Mouse (Mus musculus): ENCODE data around the gene Matn1. TPM values are rescaled to one million over a fixed set of nuclear protein-coding genes. Genes with fewer than 3 reads are reported as not detected.

Gene Matn1
- total RNA-seq, 2 experiments from 2014 or later, result 1.1 to 1.4 TPM

GRCm38 (mm10) chr4:130919750-130920356 is 24.3 kb upstream of the Matn1 start:
- Histone ChIP-seq H3K27ac (no peak overlapping the region), H3K4me3 (no peak overlapping the region)
- no peak for TF ChIP-seq CTCF (IDR thresholded peaks at IDR 0.05)

GRCm38 (mm10) chr4:130920951-130921693 is 23.1 kb upstream of the Matn1 start:
- no peak for DNase-seq (ENCODE audit: extremely low spot score in 1 of 2, low spot score in 2 of 2)
- H3K27ac ChIP-seq, result no peak overlapping the region
- H3K4me3 ChIP-seq, result no peak overlapping the region
- no peak for TF ChIP-seq CTCF (IDR thresholded peaks at IDR 0.05)
- intact Hi-C loops (cut with DNase I), result no loop called here

More at GRCm38 (mm10) chr4:130919750-130920356, 24.3 kb upstream of the Matn1 start:
- no peak for DNase-seq (ENCODE audit: extremely low spot score in 1 of 2, low spot score in 2 of 2)
- intact Hi-C loops (cut with DNase I), result no loop called here

- intact Hi-C loops (cut with DNase I), result no loop called here
- TF ChIP-seq CTCF (IDR thresholded peaks at IDR 0.05), result no peak
- no peak for DNase-seq (ENCODE audit: extremely low spot score in 1 of 2, low spot score in 2 of 2)
- H3K4me3 ChIP-seq, result no peak overlapping the region
- no peak overlapping the region for H3K27ac ChIP-seq
Measured at GRCm38 (mm10) chr4:130921986-130922385, 22.2 kb upstream of the Matn1 start.

GRCm38 (mm10) chr4:130926274-130926673 is 17.9 kb upstream of the Matn1 start:
- Histone ChIP-seq H3K4me3 (no peak overlapping the region), H3K27ac (no peak overlapping the region)
- no peak for DNase-seq (ENCODE audit: extremely low spot score in 1 of 2, low spot score in 2 of 2)
- TF ChIP-seq CTCF (IDR thresholded peaks at IDR 0.05), result no peak
- intact Hi-C loops (cut with DNase I), result no loop called here

- intact Hi-C loops (cut with DNase I), result no loop called here
- Histone ChIP-seq H3K27ac (no peak overlapping the region), H3K4me3 (no peak overlapping the region)
- DNase-seq (ENCODE audit: extremely low spot score in 1 of 2, low spot score in 2 of 2), result peak in 1 of 2 experiments; percentile 41
- TF ChIP-seq CTCF (IDR thresholded peaks at IDR 0.05), result no peak
Measured at GRCm38 (mm10) chr4:130927821-130928220, 16.4 kb upstream of the Matn1 start.

GRCm38 (mm10) chr4:130942644-130943043 is 1.5 kb upstream of the Matn1 start:
- no peak for TF ChIP-seq CTCF (IDR thresholded peaks at IDR 0.05)
- Histone ChIP-seq H3K4me3 (no peak overlapping the region), H3K27ac (no peak overlapping the region)
- intact Hi-C loops (cut with DNase I), result no loop called here
- DNase-seq (ENCODE audit: extremely low spot score in 1 of 2, low spot score in 2 of 2), result no peak

GRCm38 (mm10) chr4:130944779-130945178 is 594 bp downstream of the Matn1 start:
- Histone ChIP-seq H3K4me3 (no peak overlapping the region), H3K27ac (no peak overlapping the region)
- intact Hi-C loops (cut with DNase I), result no loop called here
- no peak for DNase-seq (ENCODE audit: extremely low spot score in 1 of 2, low spot score in 2 of 2)
- TF ChIP-seq CTCF (IDR thresholded peaks at IDR 0.05), result no peak

- DNase-seq (ENCODE audit: extremely low spot score in 1 of 2, low spot score in 2 of 2), result no peak
- TF ChIP-seq CTCF (IDR thresholded peaks at IDR 0.05), result peak; percentile 90
- no peak overlapping the region for H3K27ac ChIP-seq
- no peak overlapping the region for H3K4me3 ChIP-seq
- intact Hi-C loops (cut with DNase I), result loop anchor here (1.0 to 2.0 kb wide), 3 partner anchors 51 to 208 kb away; no protein-coding TSS in a partner anchor
Measured at GRCm38 (mm10) chr4:130947094-130947647, 3.0 kb downstream of the Matn1 start.

- no peak for DNase-seq (ENCODE audit: extremely low spot score in 1 of 2, low spot score in 2 of 2)
- intact Hi-C loops (cut with DNase I), result no loop called here
- H3K27ac ChIP-seq, result no peak overlapping the region
- H3K4me3 ChIP-seq, result no peak overlapping the region
- no peak for TF ChIP-seq CTCF (IDR thresholded peaks at IDR 0.05)
Measured at GRCm38 (mm10) chr4:130949821-130950384, 5.7 kb downstream of the Matn1 start.

- TF ChIP-seq CTCF (IDR thresholded peaks at IDR 0.05), result peak; percentile 57
- peak in 1 of 2 experiments; percentile 49 for DNase-seq (ENCODE audit: extremely low spot score in 1 of 2, low spot score in 2 of 2)
- Histone ChIP-seq H3K27ac (no peak overlapping the region), H3K4me3 (no peak overlapping the region)
- intact Hi-C loops (cut with DNase I), result no loop called here
Measured at GRCm38 (mm10) chr4:130952531-130952930, 8.3 kb downstream of the Matn1 start.

GRCm38 (mm10) chr4:130957156-130957555 is 13.0 kb downstream of the Matn1 start:
- no peak for DNase-seq (ENCODE audit: extremely low spot score in 1 of 2, low spot score in 2 of 2)
- Histone ChIP-seq H3K27ac (no peak overlapping the region), H3K4me3 (no peak overlapping the region)
- TF ChIP-seq CTCF (IDR thresholded peaks at IDR 0.05), result no peak
- intact Hi-C loops (cut with DNase I), result no loop called here

- no peak for DNase-seq (ENCODE audit: extremely low spot score in 1 of 2, low spot score in 2 of 2)
- no peak overlapping the region for H3K4me3 ChIP-seq
- H3K27ac ChIP-seq, result no peak overlapping the region
- no peak for TF ChIP-seq CTCF (IDR thresholded peaks at IDR 0.05)
- intact Hi-C loops (cut with DNase I), result no loop called here
Measured at GRCm38 (mm10) chr4:130958812-130959211, 14.6 kb downstream of the Matn1 start.
